Mouse (Mus musculus): ENCODE data around the gene Cdk6.
"Not testable (repeated sequence)": the region's sequence is repeated elsewhere in the genome, so short reads cannot be mapped to it uniquely, and the experiment has no call there.

Gene Cdk6

DNA sequence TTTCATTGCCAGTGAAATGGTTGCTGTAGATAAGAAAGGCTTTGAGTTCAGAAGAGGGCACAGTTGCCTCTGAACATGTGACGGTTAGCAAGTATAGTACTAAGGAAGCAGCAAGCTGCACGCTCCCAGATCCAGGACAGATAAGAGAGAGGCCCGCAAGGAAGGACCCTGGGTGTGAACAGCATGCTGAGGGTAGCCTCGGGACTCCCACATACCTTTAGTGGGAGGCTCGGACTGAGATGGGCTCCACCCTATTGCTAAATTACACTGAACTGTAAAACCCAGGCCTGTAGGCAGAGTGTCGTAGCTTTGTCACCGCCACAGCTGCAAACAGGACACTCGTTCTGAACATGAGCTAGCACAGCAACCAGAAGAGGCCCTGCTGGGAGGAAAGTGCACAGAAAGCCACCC lies 173.6 kb downstream of the Cdk6 start:
- DNase-seq: peak; percentile 48

DNA sequence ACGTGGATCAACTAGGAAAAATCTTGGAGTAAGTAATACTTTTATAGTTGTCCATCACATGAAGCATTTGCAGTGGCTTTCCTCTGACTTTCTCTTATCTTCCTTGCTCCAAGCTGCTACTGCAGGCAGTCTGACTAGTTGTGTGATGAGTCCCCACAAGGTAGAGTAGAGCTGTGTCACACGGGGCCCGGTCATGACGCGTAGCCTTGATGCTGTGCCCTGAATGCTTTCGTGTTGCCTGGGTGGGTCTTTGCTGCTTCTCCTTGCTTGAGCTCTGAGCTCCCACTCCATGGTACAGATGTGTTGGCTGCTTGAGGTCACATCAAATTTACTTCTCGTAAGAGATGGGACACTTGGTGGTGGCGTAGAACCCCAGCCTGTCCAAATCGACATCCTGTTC lies 174.2 kb downstream of the Cdk6 start:
- no peak for DNase-seq

DNA sequence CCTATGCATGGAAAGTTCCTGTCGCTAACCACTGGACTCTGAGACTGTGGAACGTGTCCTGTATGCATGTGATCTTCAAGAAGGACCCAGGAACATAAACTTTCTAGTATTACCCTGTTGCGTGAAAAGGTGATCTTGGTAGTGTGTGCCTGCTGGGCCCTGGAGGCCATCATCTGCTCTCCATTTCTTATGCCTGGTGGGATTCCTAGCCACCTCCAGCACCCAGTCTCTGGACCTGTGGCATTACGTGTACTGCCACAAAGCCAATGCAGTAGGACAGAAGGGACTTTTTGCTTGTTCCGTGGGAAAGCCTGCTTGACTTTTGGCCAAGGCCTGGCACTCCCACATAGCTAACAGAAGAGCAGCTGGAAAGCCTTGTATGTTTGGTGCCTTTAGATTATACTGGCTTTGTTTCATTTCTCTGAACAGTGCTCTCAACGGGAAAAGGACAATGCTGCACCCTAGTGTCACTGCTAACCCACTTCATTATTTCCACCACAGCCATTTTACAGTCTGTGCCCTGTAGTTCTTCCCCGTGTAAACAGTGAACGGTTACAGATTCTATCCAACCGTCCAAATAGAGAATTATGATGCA lies 175.3 kb downstream of the Cdk6 start:
- no peak for DNase-seq

DNA sequence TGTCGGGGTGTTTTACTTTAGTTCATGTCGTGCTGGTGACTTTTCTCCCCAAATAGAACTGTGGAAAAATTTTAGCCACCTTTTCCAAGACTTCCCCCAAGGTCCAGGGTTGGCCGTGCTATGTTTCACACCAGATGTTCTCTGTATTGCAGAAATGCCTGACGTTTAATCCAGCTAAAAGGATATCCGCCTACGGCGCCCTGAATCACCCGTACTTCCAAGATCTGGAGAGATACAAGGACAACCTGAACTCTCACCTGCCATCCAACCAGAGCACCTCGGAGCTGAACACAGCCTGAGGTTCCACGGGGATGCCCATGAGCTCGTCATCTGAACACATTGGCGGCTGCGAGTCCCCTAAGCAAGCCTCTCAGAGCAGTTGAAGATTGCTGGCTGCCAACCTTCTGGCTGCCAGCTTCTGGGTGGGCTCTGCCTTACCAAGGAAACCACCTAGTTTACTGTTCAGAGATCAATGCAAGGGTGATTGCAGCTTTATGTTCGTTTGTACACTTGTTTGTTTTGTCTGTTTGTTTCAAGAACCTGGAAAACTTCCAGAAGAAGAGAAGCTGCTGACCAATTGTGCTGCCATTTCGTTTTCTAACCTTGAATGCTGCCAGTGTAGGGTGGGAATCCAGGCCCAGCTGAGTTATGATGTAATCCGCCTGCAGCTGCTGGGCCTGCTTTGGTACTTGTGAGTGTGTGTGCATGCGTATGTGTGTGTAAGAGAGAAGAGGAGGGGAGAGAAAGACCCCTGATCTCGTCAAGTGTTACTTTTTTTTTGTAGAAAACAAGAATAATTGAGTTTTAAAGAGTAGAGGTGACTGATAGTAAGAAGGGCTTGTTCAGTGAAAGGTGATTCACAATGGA lies 179.4 kb downstream of the Cdk6 start:
- no peak for DNase-seq

DNA sequence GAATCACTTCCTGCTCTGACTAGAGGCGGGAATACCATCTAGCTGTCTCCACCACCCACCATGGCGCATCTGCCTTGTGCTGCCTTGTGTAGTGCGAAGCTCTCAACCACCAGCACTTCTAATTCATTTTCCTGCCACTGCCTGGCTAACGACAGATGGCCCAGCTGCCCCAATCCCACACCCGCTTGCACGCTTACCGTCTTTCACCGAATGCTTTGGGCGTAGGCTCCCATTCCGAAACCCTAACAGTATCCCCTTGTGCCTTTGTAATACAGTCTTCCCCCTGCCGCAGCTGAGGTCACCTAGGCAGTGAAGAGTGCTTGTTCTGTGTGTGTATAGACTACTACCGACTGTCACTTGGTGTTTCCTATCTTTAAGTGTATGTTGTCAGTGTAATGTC lies 180.5 kb downstream of the Cdk6 start:
- DNase-seq: no peak

DNA sequence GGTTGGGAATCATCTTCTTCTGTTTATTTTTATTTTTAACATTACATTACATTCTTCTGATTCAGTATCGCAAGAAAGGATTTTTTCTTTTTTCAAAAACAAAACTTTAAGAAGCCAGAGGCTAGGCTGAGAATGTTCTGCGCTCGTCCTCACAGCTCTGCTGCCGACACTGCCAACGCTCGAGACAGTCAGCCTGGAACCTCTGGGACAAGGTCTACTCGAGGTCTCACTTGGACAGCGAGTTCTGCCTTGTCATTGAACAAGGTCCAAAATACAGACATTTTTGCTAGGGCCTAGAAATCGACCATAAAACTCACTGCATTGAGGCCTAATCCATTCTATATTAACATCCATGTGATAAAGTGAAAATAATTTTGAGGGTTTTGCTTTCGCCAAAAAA lies 181.5 kb downstream of the Cdk6 start:
- no peak for DNase-seq

DNA sequence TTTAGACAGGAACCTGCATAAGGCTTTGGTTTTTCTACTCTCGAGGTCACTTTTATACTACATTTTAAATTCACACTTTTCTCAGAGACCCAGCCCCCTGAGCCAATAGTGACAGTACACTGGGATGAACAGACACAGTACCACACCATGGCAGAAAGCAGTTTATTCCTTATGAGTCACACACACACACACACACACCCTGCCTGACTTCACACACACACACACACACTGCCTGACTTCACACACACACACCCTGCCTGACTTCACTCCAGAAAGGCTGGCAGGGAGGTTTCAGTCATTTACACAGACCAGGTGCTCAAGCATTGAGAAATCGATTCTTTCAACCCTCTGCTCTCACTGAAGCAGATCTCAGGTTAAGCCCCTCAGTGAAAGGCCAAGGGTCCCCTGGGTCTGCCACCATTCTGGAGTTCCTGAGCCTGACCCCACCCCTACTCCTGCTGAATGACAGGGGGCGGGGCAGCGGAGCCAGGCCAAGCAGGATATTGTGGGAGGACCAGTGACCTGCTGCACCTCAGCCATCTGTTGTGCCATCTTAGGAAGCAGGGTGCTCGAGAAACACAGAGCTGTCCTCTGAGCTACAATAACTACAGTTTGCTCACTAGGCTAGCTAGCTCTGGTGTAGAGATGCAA lies 185.9 kb downstream of the Cdk6 start:
- DNase-seq: peak; percentile 18

DNA sequence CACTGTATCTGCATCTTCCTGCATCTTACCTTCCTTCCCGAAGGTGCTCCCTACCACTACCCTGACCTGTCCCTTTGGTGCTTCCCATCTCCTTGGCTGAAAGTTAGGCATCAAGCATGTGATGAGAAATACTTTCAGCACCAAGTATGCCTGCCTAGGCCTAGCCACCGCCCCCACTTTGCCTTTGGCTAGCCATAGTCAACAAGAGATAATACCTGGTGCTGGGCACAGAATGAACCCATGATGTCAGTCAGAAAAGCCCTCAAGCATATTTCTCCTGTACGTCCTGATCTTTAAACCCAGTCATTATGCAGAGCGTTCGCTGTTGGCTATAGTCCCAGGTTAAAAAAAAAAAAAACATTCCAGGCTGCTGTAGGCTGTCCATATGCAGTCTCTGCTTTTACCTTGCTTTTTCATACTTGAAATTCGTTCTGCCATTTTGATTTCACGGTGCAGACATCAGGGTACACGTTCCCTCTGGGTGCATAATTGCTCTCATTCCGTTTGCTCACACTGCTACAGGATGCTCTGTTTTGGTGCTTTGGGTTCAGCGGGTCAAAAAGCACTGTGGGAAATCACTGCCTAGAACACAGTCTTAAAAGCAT lies 188.4 kb downstream of the Cdk6 start:
- DNase-seq: no peak

DNA sequence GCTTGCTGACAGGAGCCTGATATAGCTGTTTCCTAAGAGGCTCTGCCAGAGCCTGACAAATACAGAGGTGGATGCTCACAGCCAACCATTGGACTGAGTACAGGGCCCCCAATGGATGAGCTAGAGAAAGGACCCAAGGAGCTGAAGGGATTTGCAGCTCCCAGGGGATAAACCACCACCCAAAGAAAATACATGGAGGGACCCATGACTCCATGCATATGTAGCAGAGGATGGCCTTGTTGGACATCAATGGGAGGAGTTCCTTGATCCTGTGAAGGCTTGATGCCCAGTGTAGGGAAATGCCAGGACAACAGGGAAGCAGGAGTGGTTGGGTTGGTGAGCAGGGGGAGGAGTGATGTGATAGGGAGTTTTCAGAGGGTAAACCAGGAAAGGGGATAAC lies 190.8 kb downstream of the Cdk6 start:
- DNase-seq: not testable (repeated sequence)

DNA sequence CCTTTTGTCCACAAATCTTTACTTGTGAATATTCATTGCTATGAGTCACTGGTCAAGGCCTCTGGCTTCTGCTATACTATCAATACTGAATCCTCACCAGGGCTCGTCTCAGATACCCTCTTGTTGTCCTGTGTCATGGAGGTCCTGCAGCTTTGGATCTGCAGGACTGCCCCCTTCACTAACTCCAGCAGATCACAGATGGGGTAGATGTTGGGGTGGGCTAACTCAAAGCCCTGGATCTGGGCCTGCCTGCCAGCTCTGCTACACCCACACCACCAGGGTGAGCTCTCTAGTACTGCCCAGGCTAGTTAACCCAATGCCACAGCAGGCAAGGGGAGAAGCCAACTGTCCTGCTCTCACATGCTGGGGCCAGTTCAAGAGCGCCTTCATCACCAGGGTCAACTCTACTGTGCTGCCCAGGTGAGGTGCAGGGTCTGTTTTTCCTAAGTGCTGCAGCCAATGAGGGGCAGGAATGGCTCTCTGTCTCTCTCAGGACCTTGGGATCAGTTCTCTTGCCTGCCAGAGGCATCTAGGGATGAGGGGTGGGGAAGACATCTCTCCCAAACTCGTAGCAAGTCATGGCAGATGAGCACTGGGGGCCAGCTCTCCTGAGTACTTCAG lies 195.4 kb downstream of the Cdk6 start:
- no peak for DNase-seq

DNA sequence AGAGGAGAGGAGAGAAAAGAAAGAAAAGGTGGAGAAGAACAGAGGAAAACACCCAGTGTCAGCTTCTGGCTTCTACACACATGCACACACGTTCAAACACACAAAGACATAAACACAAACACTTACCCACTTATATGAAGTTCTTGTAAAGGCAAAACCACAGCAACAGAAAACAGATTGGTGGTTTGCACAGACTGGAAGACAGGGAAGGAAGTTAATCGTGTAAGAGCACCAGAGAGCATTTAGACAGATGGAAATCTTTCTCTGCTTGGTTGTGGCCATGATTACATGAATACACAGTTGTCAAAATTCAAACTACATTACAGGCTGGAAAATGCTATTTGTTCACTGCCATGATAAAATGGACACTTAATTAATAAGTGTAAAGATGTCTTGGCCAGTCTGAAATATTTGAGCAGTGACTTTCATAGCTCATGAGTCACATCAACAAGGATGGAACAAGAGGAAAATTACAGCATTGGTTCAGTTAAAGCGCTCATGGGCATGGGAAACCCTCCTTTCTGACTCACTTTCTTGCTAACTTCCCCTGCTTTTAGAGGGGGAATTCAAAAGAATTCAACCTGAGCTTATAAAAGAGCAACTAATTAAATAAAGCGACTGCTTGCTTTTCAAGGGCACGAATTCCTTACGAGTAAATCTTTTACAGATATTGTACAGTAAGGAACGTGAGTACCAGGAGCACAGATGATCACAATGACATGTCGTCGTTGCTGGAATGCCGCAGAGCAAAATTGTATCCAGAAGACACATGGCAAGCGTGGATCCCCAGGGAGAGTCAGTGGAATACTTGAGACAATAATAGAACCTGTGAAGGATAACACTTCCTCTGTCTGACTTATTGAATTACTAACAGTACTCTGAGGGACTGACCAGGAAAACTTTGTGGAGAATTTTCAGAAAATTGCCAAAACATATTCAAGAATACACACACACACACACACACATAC lies 197.5 kb downstream of the Cdk6 start:
- no peak for DNase-seq

DNA sequence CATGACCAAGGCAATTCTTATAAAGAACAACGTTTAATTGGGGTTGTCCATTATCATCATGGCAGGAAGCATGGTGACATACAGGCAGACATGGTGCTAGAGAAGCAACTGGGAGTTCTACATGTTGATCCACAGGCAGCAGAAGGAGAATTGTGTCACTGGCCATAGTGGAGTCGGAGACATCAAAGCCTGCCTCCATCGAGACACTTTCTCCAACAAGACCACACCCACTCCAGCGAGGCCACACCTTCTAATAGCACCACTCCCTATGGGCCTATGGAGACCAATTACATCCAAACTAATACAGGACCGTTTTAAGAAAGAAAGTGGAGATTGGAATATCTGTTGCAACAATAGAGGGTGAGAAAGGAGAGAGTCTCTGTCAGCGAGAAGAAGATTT lies 200.6 kb downstream of the Cdk6 start:
- peak; percentile 33 for DNase-seq

DNA sequence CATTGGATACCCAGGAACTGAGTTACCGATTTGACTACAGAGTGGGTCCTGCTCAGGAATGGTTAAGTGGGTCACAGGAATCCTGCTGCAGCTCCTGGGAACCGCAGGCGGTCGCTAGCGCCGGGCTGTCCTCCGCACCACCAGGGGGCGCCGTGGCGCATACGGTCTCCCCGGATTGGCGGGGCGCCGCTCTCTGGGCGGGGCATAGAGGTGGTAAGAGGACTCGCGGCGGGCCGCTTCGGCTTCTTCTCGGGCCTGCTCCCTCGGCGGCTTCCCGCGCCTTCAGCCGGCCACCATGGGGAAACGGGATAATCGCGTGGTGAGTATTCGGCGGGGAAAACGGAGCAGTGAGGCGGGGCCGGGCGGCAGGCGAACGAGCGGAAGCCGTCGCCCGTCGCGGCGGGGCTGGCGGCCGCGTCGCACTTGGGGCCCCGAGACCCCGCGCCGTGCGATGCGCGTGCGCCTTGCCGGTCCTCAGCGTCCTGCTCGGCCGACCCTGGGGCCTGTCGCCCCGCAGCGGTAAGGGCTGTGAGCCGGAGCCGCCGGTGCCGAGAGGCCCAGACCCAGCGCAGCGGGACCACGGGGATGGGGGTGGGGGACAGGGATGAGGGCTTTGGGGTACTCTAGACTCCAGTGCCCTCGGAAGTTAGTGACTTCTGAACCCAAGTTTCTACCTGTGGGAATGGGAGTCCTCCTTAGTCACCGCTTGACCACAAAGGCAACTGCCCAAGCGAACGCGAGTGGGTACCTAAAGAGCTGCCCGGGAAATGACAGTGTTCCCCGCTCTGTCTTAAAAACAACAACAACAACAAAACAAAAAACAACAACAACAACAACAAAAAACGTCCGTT lies 202.6 kb downstream of the Cdk6 start, which contains the start of gene Fam133b:
Fam133b (plus strand) TSS at position 205 of the 851 bp plus-strand sequence.
- DNase-seq: peak; percentile 96

DNA sequence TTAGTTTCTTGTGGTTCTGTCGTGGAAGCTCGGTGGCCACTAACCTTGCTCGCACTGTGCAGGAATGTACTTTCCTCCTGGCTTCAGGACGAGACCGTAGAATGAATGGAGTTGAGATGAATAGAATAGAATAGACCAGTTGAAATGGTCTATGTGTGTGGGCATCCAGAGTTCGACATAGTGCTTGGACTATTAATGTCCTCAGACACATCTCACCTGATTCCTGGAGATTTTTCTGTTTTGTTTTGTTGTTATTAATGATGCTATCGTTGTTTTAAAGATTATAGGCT lies 203.1 kb downstream of the Cdk6 start:
- no peak for DNase-seq

DNA sequence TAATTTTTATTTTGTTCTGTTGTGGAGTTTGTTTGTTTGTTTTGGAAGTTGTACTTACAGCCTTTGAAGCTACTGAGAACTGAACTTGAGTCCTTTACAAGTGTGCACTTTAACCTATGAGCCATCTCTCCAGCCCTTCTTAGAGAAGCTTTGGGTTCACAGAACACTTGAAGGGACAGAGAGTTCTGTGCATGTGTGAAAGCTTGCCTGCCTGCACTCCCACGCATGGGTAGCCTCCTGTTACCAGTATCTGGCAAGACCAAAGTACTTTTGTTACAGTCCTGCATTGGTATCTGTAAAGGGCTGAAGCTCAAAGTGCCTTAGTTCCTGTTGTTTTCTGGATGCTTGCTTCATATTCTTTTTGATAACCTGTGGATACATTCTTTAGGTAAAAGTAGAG lies 204.9 kb downstream of the Cdk6 start:
- no peak for DNase-seq

DNA sequence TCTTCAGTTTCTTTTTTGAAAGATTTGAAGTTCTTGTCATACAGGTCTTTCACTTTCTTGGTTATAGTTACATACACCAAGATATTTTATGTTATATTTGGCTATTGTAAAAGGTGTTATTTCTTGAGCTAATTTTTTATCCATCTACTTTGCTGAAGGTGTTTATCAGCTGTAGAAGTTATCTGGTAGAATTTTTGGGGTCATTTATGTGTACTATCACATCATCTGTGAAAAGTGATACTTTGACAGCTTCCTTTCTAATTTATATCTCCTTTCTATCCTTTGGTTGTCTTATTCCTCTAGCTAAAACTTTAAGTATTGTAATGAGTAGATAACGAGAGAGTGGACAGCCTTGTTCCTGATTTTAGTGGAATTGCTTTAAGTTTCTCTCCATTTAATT lies 210.2 kb downstream of the Cdk6 start:
- no peak for DNase-seq

DNA sequence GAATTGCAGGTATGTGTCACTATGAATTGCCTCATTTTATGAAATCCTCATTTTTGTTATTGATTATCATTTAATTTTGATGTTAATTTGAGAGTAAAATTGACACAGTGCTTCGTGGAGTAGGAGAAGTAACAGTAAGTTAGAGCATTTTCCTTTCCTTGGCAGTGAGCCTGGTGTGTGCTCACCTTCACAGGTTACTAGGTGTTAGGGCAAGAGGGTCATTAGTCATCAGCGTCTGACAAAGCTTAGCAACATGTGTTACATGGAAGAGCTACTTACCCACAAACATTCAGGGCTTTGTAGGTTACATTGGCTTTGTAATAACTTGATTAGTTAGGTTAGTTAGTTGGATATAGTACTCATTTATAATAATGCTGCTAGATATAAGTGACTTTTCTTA lies 212.9 kb downstream of the Cdk6 start:
- DNase-seq: no peak

DNA sequence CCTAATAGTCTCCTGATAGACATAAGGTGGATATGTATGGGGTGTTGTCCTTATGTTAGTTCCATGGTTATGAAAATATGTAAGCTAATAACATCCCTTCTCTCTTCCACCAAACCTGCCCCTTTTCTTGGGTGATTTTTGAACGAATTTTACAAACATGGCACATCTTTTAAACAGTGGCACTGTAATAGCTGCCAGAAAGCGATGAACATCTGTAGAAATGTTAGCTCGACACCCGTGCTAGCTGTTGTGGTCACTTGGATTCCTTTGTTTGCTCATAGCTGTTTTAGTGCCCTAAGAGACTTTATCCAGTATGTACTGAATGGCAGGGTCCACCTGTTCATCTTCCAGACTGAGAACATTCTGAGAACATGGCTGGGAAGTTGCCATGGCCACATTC lies 230.0 kb downstream of the Cdk6 start, which contains the start of gene 1700109H08Rik:
1700109H08Rik (plus strand) TSS at position 301 of the 400 bp plus-strand sequence.
- no peak for DNase-seq

DNA sequence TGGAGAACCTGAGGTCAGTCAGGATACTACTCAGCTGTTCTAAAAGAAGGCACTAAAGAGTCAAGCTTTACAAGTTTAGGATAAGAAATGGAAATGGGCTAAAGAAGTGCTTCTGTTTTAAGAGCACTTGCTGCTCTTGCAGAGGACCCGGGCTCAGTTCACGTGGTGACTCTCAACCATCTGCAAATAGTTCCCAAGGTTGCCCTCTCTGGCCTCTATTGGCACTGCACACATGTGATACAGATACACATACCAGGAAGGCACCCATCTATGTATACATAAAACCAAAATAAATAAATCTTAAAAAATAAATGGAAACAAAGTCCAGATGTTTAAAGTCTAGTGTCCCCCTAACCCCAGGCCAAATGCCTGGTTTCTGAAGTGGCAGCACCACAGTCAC lies 233.5 kb downstream of the Cdk6 start:
- no peak for DNase-seq

DNA sequence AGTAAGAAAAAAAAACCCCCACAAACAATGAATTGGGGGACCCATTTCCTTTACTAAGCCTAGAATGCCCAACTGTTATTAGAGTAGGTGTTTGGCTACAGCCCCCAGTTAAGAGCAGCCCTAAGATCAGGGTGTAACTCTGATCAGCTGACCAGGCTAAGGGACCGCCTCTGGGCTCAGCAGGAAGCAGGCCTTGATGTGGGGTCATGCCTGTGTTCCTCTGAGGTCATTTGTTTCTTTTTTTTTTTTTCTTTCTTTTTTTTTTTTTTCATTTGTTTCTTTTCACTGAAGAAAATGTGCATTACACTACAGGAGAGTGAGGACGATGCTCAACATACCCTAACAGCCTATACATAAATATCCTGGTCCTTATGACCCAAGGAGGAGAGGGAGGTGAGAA lies 236.7 kb downstream of the Cdk6 start:
- no peak for DNase-seq

DNA sequence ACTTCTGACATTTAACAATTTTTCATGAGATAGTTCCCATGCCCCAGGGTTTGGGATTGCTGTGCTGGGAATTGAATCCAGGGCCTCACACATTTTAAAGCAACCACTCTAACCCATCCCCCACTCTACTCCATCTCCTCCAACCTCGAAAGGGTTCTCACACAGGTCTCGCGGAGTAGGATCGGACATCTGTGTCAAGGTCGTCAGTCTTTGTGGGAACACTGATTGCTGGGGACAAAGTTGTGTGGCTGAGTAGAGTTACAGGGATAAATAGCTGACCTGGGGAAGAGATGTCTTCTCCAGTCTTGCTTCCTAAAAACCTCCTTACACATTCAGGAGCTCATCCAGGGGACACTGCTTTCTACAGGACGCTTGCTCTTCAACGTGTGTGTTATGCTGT lies 237.8 kb downstream of the Cdk6 start:
- no peak for DNase-seq
